Mouse (Mus musculus) A20 (cell line): Measurements from ENCODE around the gene H2-T23.

Source experiments
- DNase-seq: peaks from one replicate; pipeline ENCODE4 v3.0.0-alpha.2; 2011; ENCODE audit warnings: low read depth, low spot score

H2-T23 gene

DNA sequence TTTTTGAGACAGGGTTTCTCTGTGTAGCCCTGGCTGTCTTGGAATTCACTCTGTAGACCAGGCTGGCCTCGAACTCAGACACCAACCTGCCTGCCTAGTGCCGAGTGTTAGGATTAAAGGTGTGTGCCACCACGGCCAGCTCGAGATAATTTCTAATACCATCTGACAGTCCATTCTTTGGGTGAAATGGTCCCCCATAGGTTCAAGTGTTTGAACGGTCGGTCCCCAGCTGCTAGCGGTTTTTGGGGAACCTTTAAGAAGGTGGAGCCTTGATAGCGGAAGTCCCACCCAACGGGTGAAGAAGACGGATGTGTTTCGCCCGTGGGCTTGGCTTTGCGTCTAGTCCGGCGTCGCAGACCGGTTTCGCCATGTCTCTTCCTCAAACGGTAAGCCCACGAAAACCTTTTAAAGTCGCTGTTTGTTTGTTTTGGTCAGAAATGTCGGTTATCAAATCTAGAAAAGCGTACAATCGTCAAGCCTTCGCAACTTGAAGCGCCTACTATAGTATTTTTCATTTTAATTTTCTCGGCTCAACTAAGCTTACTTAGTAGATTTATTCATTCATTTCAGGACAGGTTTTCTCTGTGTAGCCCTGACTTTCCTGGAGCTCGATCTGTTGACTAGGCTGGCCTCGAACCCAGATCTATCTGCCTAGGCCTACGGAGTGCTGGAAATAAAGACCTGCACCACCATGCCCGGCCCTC is 38.3 kb downstream of the H2-T23 start:
- DNase-seq, result peak; percentile 94

DNA sequence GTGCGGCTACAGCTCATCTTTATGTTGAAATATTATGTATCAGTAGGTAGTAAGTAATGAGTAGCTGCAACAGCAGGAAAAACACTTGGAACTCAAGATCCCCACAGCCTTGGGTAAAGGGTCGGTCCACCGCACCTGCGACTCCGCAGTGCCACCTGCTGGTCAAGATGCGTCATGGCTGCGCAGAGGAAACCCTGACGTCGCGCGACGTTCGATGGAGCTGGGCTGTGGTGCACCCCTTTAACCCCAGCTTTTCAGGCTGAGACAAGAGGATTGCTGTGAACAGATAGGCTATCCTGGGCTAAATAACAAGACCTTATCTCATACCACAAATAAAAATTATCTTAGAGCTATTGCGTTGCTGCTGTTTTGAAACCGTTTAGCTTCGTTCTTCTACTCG is 39.0 kb downstream of the H2-T23 start:
- peak; percentile 90 for DNase-seq

DNA sequence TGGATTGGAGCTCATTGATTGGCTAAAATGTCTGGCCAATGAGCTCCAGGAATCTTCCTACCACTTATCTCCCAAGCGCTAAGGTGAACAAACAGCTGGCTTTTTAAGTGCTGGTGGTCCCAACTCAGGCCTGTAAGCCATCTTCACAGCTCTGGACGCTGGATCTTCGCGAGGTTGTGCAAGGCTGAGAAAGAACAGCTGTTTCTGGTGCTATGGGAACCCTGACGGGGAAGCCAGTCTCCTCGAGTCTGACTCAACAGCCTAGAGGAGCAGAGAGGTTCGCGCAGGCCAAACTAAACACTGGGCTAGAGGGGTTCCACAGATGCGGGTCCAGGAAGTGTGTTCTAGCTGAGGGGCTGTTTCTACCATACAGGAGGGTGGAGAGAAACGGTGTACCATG is 40.9 kb downstream of the H2-T23 start:
- no peak for DNase-seq

DNA sequence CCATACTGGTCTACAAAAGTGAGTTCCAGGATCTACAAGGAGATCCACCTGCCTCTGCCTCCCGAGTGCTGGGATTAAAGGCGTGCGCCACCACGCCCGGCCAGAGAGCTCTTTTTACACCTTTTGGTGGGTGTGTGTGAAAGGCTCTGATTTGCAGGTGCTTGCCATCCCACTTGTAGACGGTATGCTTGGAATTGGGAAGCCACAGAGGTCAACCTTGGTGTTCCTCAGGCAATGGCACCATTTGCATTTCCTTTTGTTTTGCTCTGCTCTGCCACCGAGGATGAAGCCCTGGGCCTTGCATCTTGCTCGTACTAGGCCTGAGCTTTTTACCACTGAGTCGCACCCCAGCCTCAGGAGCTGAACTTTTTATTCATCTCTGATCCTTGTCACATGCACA is 50.9 kb downstream of the H2-T23 start:
- no peak for DNase-seq

DNA sequence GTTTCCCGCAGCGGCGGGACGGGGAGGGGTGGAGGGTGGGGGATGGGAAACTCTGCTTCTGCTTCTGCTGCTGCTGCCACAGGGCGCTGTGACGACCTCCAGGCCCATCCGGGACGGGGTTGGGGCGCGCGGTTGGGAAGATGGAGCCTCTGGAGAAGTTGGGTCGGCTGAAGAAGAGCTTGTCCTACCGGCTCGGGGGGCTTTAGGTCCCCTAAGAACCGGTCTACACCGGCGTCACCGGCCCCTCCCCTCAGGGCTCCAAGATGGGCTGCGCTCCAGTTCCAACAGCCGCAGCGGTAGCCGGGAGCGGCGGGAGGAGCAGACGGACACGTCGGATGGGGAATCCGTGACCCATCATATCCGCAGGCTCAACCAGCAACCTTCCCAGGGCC is 52.3 kb downstream of the H2-T23 start:
- DNase-seq, result no peak
